8 mouse cellular contexts compared by ENCODE assay signal in genomic region chr6:35177650-35178272, GRCm38 (mm10). TPM values are rescaled to one million over a fixed set of nuclear protein-coding genes. Genes with fewer than 3 reads are reported as not detected.
DNase-seq lines count a peak whose midpoint lies in the region; ATAC-seq and TF ChIP-seq lines count a peak whose summit lies in the region.

No protein-coding gene starts in this region.

- H3K27ac ChIP-seq in left cerebral cortex, adult 2 months = peak overlapping the region; percentile 99
- peak overlapping the region; percentile 92 for H3K27ac ChIP-seq in embryonic facial prominence, embryonic 15.5 days (replicated peaks)
- peak overlapping the region; percentile 96 for H3K27ac ChIP-seq in hindbrain, embryonic 11.5 days (ENCODE audit: low read depth, low read length)
- peak overlapping the region; percentile 89 for H3K27ac ChIP-seq in neural tube, embryonic 12.5 days

- TF ChIP-seq CTCF in left cerebral cortex, adult 2 months (IDR thresholded peaks at IDR 0.05) = no peak

- intact Hi-C loops in left cerebral cortex, adult 2 months (cut with DNase I) = loop anchor here (1.0 to 5.0 kb wide), 2 partner anchors 44 to 180 kb away; partner anchors contain the start of gene Cnot4
- intact Hi-C loops in left cerebral cortex, postnatal 25 days (cut with DNase I) = loop anchor here (1.0 kb wide), 1 partner anchor 44 kb away; the partner anchor contains the start of gene Cnot4

- peak overlapping the region; percentile 81 for H3K4me2 ChIP-seq in embryonic facial prominence, embryonic 15.5 days (replicated peaks)
- peak overlapping the region; percentile 83 for H3K4me2 ChIP-seq in hindbrain, embryonic 11.5 days (replicated peaks; ENCODE audit: low read depth, low read length)
- H3K4me2 ChIP-seq in neural tube, embryonic 12.5 days (replicated peaks) = peak overlapping the region; percentile 82

- no peaks in the 10 kb centered on the region for H3K27me3 ChIP-seq in embryonic facial prominence, embryonic 15.5 days
- H3K27me3 ChIP-seq in hindbrain, embryonic 11.5 days (ENCODE audit: control insufficient read depth, insufficient read depth, low read length) = no peaks in the 10 kb centered on the region
- no peaks in the 10 kb centered on the region for H3K27me3 ChIP-seq in neural tube, embryonic 12.5 days (replicated peaks)

- H3K4me1 ChIP-seq in embryonic facial prominence, embryonic 15.5 days = peaks cover 4% of the 10 kb centered on the region; the same call in 1 of the 2 replicates
- no peaks in the 10 kb centered on the region for H3K4me1 ChIP-seq in hindbrain, embryonic 11.5 days (replicated peaks; ENCODE audit: control insufficient read depth, insufficient read depth, low read length)
- peaks cover 3% of the 10 kb centered on the region; the same call in 1 of the 2 replicates for H3K4me1 ChIP-seq in neural tube, embryonic 12.5 days

- H3K9me3 ChIP-seq in embryonic facial prominence, embryonic 15.5 days (replicated peaks) = no peaks in the 10 kb centered on the region
- no peaks in the 10 kb centered on the region for H3K9me3 ChIP-seq in hindbrain, embryonic 11.5 days (ENCODE audit: control insufficient read depth, low read length)
- no peaks in the 10 kb centered on the region for H3K9me3 ChIP-seq in neural tube, embryonic 12.5 days

- H3K36me3 ChIP-seq in embryonic facial prominence, embryonic 15.5 days = no peaks in the 10 kb centered on the region
- H3K36me3 ChIP-seq in hindbrain, embryonic 11.5 days (ENCODE audit: control insufficient read depth, insufficient read depth, low read length) = no peaks in the 10 kb centered on the region
- H3K36me3 ChIP-seq in neural tube, embryonic 12.5 days = no peaks in the 10 kb centered on the region

- under 1% methylated on average over 67 of the region's 69 CpGs for WGBS in embryonic facial prominence, embryonic 15.5 days
- WGBS in hindbrain, embryonic 11.5 days = under 1% methylated on average over 53 of the region's 69 CpGs
- under 1% methylated on average over 69 of the region's 69 CpGs for WGBS in neural tube, embryonic 12.5 days

- peak overlapping the region; percentile 94 for H3K4me3 ChIP-seq in left cerebral cortex, adult 2 months
- peak overlapping the region; percentile 89 for H3K4me3 ChIP-seq in embryonic facial prominence, embryonic 15.5 days (replicated peaks)
- H3K4me3 ChIP-seq in hindbrain, embryonic 11.5 days (ENCODE audit: low read depth, low read length) = peak overlapping the region; percentile 86
- peak overlapping the region; percentile 85 for H3K4me3 ChIP-seq in neural tube, embryonic 12.5 days

- no peak for DNase-seq in left cerebral cortex, adult 2 months (ENCODE audit: extremely low spot score in 1 of 2, low spot score in 2 of 2)
- DNase-seq in left cerebral cortex, postnatal 25 days (ENCODE audit: low spot score in 2 of 2) = no peak
- DNase-seq in adrenal gland, postnatal 25 days = peak; percentile 29
- peak; percentile 69 for DNase-seq in hindbrain, embryonic 11.5 days (ENCODE audit: low spot score)
- DNase-seq in lung, adult 18-20 months = peak; percentile 19
- no peak for DNase-seq in layer of hippocampus, postnatal 25 days (ENCODE audit: extremely low spot score in 1 of 2, low spot score in 1 of 2)

- peak overlapping the region; percentile 84 for H3K9ac ChIP-seq in embryonic facial prominence, embryonic 15.5 days
- peak overlapping the region; percentile 89 for H3K9ac ChIP-seq in hindbrain, embryonic 11.5 days (ENCODE audit: low read depth, low read length)
- H3K9ac ChIP-seq in neural tube, embryonic 12.5 days = peak overlapping the region; percentile 83

- ATAC-seq in embryonic facial prominence, embryonic 15.5 days (ENCODE audit: insufficient number of reproducible peaks, low FRiP score, low TSS enrichment, low read depth) = peak; percentile 49
- peak; percentile 85 for ATAC-seq in hindbrain, embryonic 11.5 days (ENCODE audit: low FRiP score)
- peak; percentile 81 for ATAC-seq in neural tube, embryonic 12.5 days (ENCODE audit: low FRiP score, low read depth)

RNA-seq across cellular contexts. Expression of gene Nup205, which starts 0.5 kb away (rescaled TPM):
- total RNA-seq in left cerebral cortex, adult 2 months (2021) = 10 to 100 TPM; 24.6 to 27.1 TPM
- 10 to 100 TPM; 24.4 to 27.1 TPM for total RNA-seq in left cerebral cortex, postnatal 25 days (2021)
- 35.2 and 37.1 TPM in 2 replicates for total RNA-seq in adrenal gland, postnatal 25 days (2021)
- polyA plus RNA-seq in embryonic facial prominence, embryonic 15.5 days (2015; fragmentation: Nextera tagmentation; extraction: Ambion mirVana) = 28.0 and 29.0 TPM in 2 replicates
- polyA plus RNA-seq in hindbrain, embryonic 11.5 days (2014; fragmentation: Nextera tagmentation; extraction: Ambion mirVana) = 40.8 and 50.2 TPM in 2 replicates
- 32.6 and 37.0 TPM in 2 replicates for polyA plus RNA-seq in neural tube, embryonic 12.5 days (2016; fragmentation: Nextera tagmentation; extraction: Ambion mirVana)
- 10 to 100 TPM; 23.6 to 27.1 TPM for total RNA-seq in layer of hippocampus, postnatal 25 days (2021)

RNA-seq across cellular contexts. Expression of gene Cnot4, which starts 44.2 kb away (rescaled TPM):
- 10 to 100 TPM; 43.3 to 45.6 TPM for total RNA-seq in left cerebral cortex, adult 2 months (2021)
- total RNA-seq in left cerebral cortex, postnatal 25 days (2021) = 10 to 100 TPM; 39.4 to 43.7 TPM
- 25.0 and 35.4 TPM in 2 replicates for total RNA-seq in adrenal gland, postnatal 25 days (2021)
- 29.3 and 29.7 TPM in 2 replicates for polyA plus RNA-seq in embryonic facial prominence, embryonic 15.5 days (2015; fragmentation: Nextera tagmentation; extraction: Ambion mirVana)
- 34.6 and 40.6 TPM in 2 replicates for polyA plus RNA-seq in hindbrain, embryonic 11.5 days (2014; fragmentation: Nextera tagmentation; extraction: Ambion mirVana)
- polyA plus RNA-seq in neural tube, embryonic 12.5 days (2016; fragmentation: Nextera tagmentation; extraction: Ambion mirVana) = 32.0 and 33.1 TPM in 2 replicates
- total RNA-seq in layer of hippocampus, postnatal 25 days (2021) = 10 to 100 TPM; 46.1 to 50.2 TPM

Comparison
In these comparisons a context has a peak if more than half of its experiments do, and no peak if none do; other contexts are left out.
1. DNase-seq: peak in adrenal gland, postnatal 25 days (single experiment), hindbrain, embryonic 11.5 days (single experiment) and lung, adult 18-20 months (2 of 2); none in left cerebral cortex, adult 2 months (0 of 2), left cerebral cortex, postnatal 25 days (0 of 2) and layer of hippocampus, postnatal 25 days (0 of 2).
2. Peak in every context shown above with its lines, with median percentiles within 50 percentile points of each other: H3K27ac ChIP-seq, H3K4me3 ChIP-seq, ATAC-seq, H3K4me2 ChIP-seq and H3K9ac ChIP-seq.